Mouse (Mus musculus): ENCODE data around the gene Ppp1r12a.
A peak's percentile ranks its signal among the peaks of the same experiment; 100 is the strongest.

The Ppp1r12a gene

GRCm38 (mm10) chr10:108161261-108162256 lies at the start of gene Ppp1r12a:
TSS of gene Ppp1r12a (plus strand) at chr10:108162193.
- DNase-seq (ENCODE audit: low read depth in 1 of 2, low spot score in 2 of 2): peak; percentile 87 to 93

GRCm38 (mm10) chr10:108113361-108114237 lies 48.4 kb upstream of the Ppp1r12a start:
- no peak for DNase-seq (ENCODE audit: low read depth in 1 of 2, low spot score in 2 of 2)

- no peak for DNase-seq (ENCODE audit: low read depth in 1 of 2, low spot score in 2 of 2)
Observed at GRCm38 (mm10) chr10:108118200-108119163, 43.5 kb upstream of the Ppp1r12a start.

- DNase-seq (ENCODE audit: low read depth in 1 of 2, low spot score in 2 of 2): no peak
Observed at GRCm38 (mm10) chr10:108119416-108119815, 42.6 kb upstream of the Ppp1r12a start.

- DNase-seq (ENCODE audit: low read depth in 1 of 2, low spot score in 2 of 2): no peak
Observed at GRCm38 (mm10) chr10:108124934-108125599, 36.9 kb upstream of the Ppp1r12a start.

GRCm38 (mm10) chr10:108129167-108129566 lies 32.8 kb upstream of the Ppp1r12a start:
- DNase-seq (ENCODE audit: low read depth in 1 of 2, low spot score in 2 of 2): no peak

- no peak for DNase-seq (ENCODE audit: low read depth in 1 of 2, low spot score in 2 of 2)
Observed at GRCm38 (mm10) chr10:108131858-108132257, 30.1 kb upstream of the Ppp1r12a start.

GRCm38 (mm10) chr10:108133253-108133652 lies 28.7 kb upstream of the Ppp1r12a start:
- no peak for DNase-seq (ENCODE audit: low read depth in 1 of 2, low spot score in 2 of 2)

- DNase-seq (ENCODE audit: low read depth in 1 of 2, low spot score in 2 of 2): no peak
Observed at GRCm38 (mm10) chr10:108133745-108134144, 28.2 kb upstream of the Ppp1r12a start.

GRCm38 (mm10) chr10:108138347-108138746 lies 23.6 kb upstream of the Ppp1r12a start:
- DNase-seq (ENCODE audit: low read depth in 1 of 2, low spot score in 2 of 2): no peak

- DNase-seq (ENCODE audit: low read depth in 1 of 2, low spot score in 2 of 2): no peak
Observed at GRCm38 (mm10) chr10:108139788-108140187, 22.2 kb upstream of the Ppp1r12a start.

GRCm38 (mm10) chr10:108140742-108141141 lies 21.3 kb upstream of the Ppp1r12a start:
- DNase-seq (ENCODE audit: low read depth in 1 of 2, low spot score in 2 of 2): no peak

GRCm38 (mm10) chr10:108143991-108144525 lies 17.9 kb upstream of the Ppp1r12a start:
- no peak for DNase-seq (ENCODE audit: low read depth in 1 of 2, low spot score in 2 of 2)

- DNase-seq (ENCODE audit: low read depth in 1 of 2, low spot score in 2 of 2): no peak
Observed at GRCm38 (mm10) chr10:108145701-108146100, 16.3 kb upstream of the Ppp1r12a start.

GRCm38 (mm10) chr10:108147031-108147430 lies 15.0 kb upstream of the Ppp1r12a start:
- DNase-seq (ENCODE audit: low read depth in 1 of 2, low spot score in 2 of 2): no peak

GRCm38 (mm10) chr10:108153301-108153700 lies 8.7 kb upstream of the Ppp1r12a start:
- DNase-seq (ENCODE audit: low read depth in 1 of 2, low spot score in 2 of 2): no peak

GRCm38 (mm10) chr10:108155042-108155686 lies 6.8 kb upstream of the Ppp1r12a start:
- no peak for DNase-seq (ENCODE audit: low read depth in 1 of 2, low spot score in 2 of 2)

GRCm38 (mm10) chr10:108155687-108156067 lies 6.3 kb upstream of the Ppp1r12a start:
- no peak for DNase-seq (ENCODE audit: low read depth in 1 of 2, low spot score in 2 of 2)

GRCm38 (mm10) chr10:108156128-108156527 lies 5.9 kb upstream of the Ppp1r12a start:
- DNase-seq (ENCODE audit: low read depth in 1 of 2, low spot score in 2 of 2): no peak
